In the genomic region with DNA sequence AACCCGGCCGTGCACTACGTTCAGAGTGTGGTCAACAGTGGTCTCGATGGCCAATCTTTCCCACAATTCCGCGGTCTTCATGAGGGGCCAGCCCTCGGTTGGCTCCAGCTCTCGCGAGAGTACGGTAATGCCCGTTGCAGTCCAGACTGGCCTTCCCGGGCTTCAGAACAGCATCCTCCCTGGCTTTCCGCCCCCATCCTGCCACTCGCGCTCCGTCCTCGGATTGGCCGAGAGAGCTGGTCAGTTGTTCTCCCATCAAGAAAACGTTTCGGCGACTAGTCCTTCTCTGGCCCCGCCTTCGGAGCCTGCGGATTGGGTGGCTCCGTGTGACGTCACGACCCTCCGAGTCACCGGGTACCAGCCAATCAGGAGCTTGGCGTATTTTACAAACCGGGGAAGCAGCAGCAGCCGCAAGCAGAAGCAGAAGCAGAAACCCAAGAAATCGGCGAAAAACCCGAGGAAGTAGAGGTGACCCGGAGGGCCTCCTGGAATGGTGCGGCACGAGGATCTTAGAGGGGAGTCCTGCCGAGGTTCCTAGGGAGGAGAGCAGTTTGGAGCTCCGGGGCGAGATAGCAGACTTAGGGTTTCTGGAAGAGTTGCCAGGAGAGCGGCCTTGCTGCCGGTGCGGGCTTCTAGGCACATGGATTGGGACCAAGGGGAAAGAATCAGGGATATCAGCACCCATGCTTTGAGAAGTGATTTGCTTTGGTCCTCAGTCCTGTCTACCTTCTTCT, we compare ENCODE assay signal across 8 mouse cellular contexts. TPM values are rescaled to one million over a fixed set of nuclear protein-coding genes. Genes with fewer than 3 reads are reported as not detected.
DNase-seq lines count a peak whose midpoint lies in the region; ATAC-seq lines count a peak whose summit lies in the region.

No protein-coding gene starts in this region.

- peak overlapping the region; percentile 54 for H3K4me2 ChIP-seq in intestine, embryonic 14.5 days (ENCODE audit: low read length)

- ATAC-seq in intestine, embryonic 14.5 days (replicated peaks; ENCODE audit: low FRiP score, low TSS enrichment, low read depth) = peak; percentile 95

- intact Hi-C loops in left cerebral cortex, postnatal 14 days (cut with DNase I) = loop anchor here (10.0 kb wide), 1 partner anchor 50 kb away; a partner anchor contains a TSS

- H3K27ac ChIP-seq in intestine, embryonic 14.5 days (ENCODE audit: low read depth) = peak overlapping the region; percentile 94

- no peaks in the 10 kb centered on the region for H3K9me3 ChIP-seq in intestine, embryonic 14.5 days (ENCODE audit: control insufficient read depth, low read length)

- peak overlapping the region; percentile 70 for H3K9ac ChIP-seq in intestine, embryonic 14.5 days (ENCODE audit: low read length)

- WGBS in intestine, embryonic 14.5 days = under 1% methylated on average over 44 of the region's 44 CpGs

- H3K4me3 ChIP-seq in intestine, embryonic 14.5 days (ENCODE audit: low read depth, low read length) = peak overlapping the region; percentile 68

- peaks cover 12% of the 10 kb centered on the region for H3K4me1 ChIP-seq in intestine, embryonic 14.5 days (replicated peaks; ENCODE audit: control insufficient read depth, insufficient read depth, low read length)

- no peaks in the 10 kb centered on the region for H3K27me3 ChIP-seq in intestine, embryonic 14.5 days (replicated peaks; ENCODE audit: control insufficient read depth, insufficient read depth, low read length)

- DNase-seq in adrenal gland, adult 18-20 months (ENCODE audit: low spot score in 2 of 2) = peak; percentile 94 to 97
- peak; percentile 99 for DNase-seq in embryo, embryonic 11 days
- peak; percentile 96 for DNase-seq in gastrocnemius, postnatal 25 days
- peak; percentile 99 for DNase-seq in intestine, embryonic 14.5 days (ENCODE audit: low spot score)
- DNase-seq in left cerebral cortex, postnatal 14 days (ENCODE audit: low spot score in 2 of 2) = peak; percentile 98
- DNase-seq in mesoderm, embryonic 11.5 days (ENCODE audit: low read depth, low spot score) = peak; percentile 99
- DNase-seq in right cerebral cortex, postnatal 36 days (ENCODE audit: low spot score in 2 of 2) = peak; percentile 97 to 98
- DNase-seq in yolk sac, embryonic 10.5 days (ENCODE audit: low spot score) = peak; percentile 99

- peaks cover 10% of the 10 kb centered on the region for H3K36me3 ChIP-seq in intestine, embryonic 14.5 days (ENCODE audit: control insufficient read depth, insufficient read depth, low read length)

RNA-seq across cellular contexts. Expression of a gene that starts 0.4 kb away (rescaled TPM):
- total RNA-seq in adrenal gland, adult 18-20 months (2021) = not detected
- total RNA-seq in gastrocnemius, postnatal 25 days (2021) = under 1 TPM in 1 of 2 experiments, not detected in 1; 0.49 TPM
- 25.4 and 27.7 TPM in 2 replicates for polyA plus RNA-seq in intestine, embryonic 14.5 days (2014; fragmentation: Nextera tagmentation; extraction: Ambion mirVana)
- 1 to 10 TPM; 1.0 to 1.1 TPM for total RNA-seq in left cerebral cortex, postnatal 14 days (2021)

RNA-seq across cellular contexts. Expression of a gene that starts 12.8 kb away (rescaled TPM):
- not detected for total RNA-seq in adrenal gland, adult 18-20 months (2021)
- total RNA-seq in gastrocnemius, postnatal 25 days (2021) = not detected
- 0.16 TPM in 1 of 2 replicates, not detected in the other for polyA plus RNA-seq in intestine, embryonic 14.5 days (2014; fragmentation: Nextera tagmentation; extraction: Ambion mirVana)
- total RNA-seq in left cerebral cortex, postnatal 14 days (2021) = not detected

RNA-seq across cellular contexts. Expression of a gene that starts 18.2 kb away (rescaled TPM):
- 1 to 10 TPM; 2.5 to 8.4 TPM for total RNA-seq in adrenal gland, adult 18-20 months (2021)
- under 1 TPM in 1 of 2 experiments, not detected in 1; 0.16 TPM for total RNA-seq in gastrocnemius, postnatal 25 days (2021)
- 16.3 and 20.2 TPM in 2 replicates for polyA plus RNA-seq in intestine, embryonic 14.5 days (2014; fragmentation: Nextera tagmentation; extraction: Ambion mirVana)
- total RNA-seq in left cerebral cortex, postnatal 14 days (2021) = not detected

RNA-seq across cellular contexts. Expression of a gene that starts 19.8 kb away (rescaled TPM):
- total RNA-seq in adrenal gland, adult 18-20 months (2021) = under 1 TPM; 0.51 to 0.56 TPM
- 1 to 10 TPM in 1 of 2 experiments, under 1 TPM in 1; 0.75 to 1.4 TPM for total RNA-seq in gastrocnemius, postnatal 25 days (2021)
- polyA plus RNA-seq in intestine, embryonic 14.5 days (2014; fragmentation: Nextera tagmentation; extraction: Ambion mirVana) = 54.4 and 56.3 TPM in 2 replicates
- total RNA-seq in left cerebral cortex, postnatal 14 days (2021) = 1 to 10 TPM; 1.7 to 6.2 TPM

RNA-seq across cellular contexts. Expression of a gene that starts 45.1 kb away (rescaled TPM):
- 100 to 1,000 TPM; 235 to 284 TPM for total RNA-seq in adrenal gland, adult 18-20 months (2021)
- total RNA-seq in gastrocnemius, postnatal 25 days (2021) = 10 to 100 TPM in 1 of 2 experiments, 1 to 10 TPM in 1; 7.1 to 10.7 TPM
- polyA plus RNA-seq in intestine, embryonic 14.5 days (2014; fragmentation: Nextera tagmentation; extraction: Ambion mirVana) = 269 and 276 TPM in 2 replicates
- total RNA-seq in left cerebral cortex, postnatal 14 days (2021) = 100 to 1,000 TPM; 129 to 142 TPM

Comparison
In these comparisons a context has a peak if more than half of its experiments do, and no peak if none do; other contexts are left out.
1. Peak in every context shown above with its lines: DNase-seq, ATAC-seq, H3K4me3 ChIP-seq and H3K27ac ChIP-seq.